Mouse (Mus musculus) mesoderm, embryonic 11.5 days (tissue): ENCODE data around the gene Fosb.

Experiments
- DNase-seq: peaks from one replicate; pipeline ENCODE4 v3.0.0-alpha.2; 2012; ENCODE audit warnings: low read depth, low spot score

The Fosb gene

DNA sequence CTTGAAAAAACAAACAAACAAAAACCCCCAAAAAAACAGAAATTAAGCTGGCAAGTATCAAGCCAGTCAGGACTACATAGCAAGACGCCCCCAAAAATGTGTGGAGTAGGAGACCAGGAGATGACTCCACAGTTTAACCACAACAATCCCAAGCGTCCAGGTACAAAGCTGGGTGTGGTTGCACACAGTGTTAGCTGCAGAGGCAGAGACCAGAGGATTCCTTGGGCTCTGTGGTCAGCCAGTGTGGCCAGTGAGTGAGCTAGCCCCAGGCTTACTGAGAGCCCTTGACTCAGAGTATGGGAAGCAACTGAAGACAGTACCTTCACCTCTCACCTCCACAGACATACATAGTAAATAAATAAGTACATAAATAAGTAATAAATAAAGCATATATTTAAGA lies 22.1 kb upstream of the Fosb start:
- no peak for DNase-seq

DNA sequence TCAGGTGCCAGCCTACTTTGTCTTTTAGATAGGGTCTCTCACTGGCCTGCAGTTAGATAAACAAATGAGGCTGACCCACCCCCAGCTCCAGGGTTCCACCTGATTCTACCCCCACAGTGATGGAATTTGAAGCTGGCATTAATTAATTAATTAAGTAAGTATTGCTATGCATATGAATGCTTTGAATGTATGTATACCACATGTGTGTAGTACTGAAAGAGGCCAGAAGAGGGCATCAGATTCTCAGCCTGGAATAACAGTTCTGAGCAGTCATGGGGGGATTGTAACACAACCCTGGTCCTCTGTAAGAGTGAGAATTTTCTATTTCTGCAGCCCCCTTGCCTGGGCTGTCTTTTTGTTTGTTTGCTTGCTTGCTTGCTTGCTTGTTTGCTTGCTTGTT lies 18.6 kb upstream of the Fosb start:
- DNase-seq: no peak

DNA sequence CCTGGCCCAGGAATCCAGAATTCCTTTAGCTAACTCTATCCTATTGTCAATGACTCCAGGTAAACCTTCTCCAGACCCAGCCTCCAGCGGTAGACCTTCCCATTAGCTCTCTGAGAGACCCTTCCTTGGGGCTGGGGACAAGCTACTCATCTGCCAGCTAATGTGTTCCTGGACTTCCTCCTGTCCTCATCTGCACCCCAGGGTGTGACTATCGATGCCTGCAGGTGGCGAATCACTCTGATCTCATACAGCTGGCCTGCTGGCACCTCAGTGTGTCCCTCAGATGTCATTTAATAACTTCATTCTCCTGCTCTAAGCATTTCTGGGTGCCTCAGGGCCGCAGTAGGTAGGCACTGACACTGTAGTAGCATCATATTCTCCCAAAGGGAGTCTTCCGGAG lies 17.9 kb upstream of the Fosb start:
- no peak for DNase-seq

DNA sequence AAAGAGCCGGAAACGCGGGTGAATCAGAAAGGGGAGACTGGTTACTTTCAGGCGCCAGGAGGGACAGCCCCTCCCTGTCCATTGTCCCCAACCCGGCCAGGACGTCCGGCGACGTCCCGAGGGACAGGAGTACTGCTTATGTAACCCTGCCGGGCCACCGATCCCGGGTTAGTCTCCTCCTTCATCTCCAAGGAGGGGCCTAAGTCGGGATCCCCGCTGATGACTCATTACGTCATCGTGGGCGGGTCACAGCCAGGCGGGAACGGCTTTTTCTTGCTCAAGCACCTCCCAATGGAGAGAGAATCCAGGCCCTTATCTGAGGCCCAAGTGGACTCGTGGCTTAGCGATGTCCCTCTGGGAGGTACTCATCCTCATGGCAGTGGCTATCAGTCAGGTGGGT lies 17.3 kb upstream of the Fosb start:
- DNase-seq: peak; percentile 91

DNA sequence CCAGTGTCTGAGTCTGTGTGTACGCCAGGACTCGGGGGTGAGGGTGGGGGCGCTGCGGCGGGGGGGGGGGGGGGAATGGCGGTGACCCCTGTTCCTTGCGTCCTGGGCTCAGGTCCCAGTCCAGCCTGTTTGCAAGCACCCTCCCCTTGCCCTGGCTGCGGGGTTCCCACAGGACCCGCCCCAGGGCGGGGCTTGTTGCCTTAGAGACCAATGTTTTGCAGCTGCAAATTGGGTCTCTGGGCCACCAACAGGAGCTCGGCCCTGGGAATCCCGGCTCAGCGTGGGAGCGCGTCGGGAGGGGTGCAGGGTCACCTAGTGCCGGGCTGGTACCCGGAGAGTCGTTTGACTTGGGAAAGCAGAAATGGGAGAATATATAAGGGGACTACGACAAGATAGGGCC lies 16.5 kb upstream of the Fosb start:
- peak; percentile 91 for DNase-seq

DNA sequence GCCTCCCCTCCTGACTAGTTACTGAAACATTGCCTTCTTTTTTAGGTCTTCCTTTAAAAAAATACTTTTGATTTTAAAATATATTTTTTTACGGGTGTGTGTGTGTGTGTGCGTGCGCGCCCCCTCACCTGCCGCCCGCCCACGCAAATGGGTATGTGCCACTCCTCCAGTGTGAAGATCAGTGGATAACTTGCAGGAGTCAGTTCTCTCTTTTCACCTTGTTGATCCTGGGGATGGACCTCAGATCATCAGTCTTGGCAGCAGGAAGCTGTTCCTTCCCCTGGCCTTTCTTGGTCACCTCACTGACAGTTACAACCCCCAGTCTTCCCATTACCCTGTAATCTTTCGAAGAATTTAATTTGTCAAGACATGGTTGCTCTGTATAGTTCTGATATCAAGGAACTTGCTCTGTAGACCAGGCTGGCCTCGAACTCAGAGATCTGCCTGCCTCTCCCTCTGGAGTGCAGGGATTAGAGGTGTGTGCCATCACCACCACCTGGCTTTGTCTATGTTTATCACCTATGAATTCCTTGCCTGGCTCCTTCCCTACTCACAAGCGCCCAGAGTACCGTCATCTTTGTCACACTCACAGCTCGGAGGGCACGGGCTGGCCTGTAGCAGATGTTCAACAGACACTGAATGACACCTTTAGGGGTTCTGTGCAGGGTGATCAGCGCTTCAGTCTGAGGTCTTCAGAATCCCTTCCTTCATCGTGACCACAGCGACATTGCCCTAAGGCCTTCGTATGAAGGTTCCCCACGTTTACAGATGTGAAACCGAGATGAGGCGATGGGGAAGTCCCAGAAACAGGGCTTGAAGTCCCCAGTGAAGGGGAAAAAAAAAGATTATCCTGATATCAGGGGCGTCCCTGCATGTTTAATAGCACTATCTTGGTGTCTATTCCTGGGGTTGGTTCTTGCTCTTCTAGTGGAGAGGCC lies 15.7 kb upstream of the Fosb start:
- no peak for DNase-seq

DNA sequence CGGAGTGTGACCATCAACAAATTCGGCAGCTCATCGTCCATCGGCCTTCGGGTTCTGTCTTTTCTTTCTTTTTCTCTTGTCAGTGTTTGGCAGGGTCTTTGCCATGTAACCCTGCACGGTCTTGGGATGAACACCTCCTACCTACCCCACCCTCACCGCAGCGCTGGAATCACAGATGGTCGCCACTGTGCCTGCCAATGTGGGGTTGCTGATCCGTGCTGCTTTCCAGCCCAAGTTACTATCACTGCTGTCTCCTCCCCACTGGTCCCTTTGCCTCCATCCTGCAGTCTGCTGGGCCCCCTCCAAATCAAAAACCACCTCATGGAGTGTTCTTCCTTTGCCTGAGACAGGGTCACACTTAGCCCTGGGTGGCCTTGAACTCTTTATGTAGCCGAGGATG lies 14.4 kb upstream of the Fosb start:
- DNase-seq: no peak

DNA sequence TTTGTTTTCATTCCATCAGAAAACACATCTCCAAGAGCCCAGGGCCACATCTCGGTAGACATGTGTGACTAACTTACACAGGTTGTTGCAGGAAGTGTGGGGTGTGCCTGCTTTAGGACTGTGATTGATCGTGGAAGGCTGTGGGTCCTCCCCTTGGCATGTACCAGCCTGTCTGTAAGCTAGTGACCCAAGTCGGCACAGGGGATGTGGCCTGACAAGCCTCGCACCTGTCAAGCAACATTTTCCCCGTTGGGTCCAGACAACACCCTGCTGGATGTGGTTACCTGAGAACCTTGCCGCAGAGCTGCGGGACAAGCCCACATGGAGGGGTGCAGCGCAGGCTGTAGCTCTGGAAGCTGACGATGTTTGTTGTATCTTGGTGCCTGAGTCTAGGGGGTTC lies 12.6 kb upstream of the Fosb start:
- DNase-seq: no peak

DNA sequence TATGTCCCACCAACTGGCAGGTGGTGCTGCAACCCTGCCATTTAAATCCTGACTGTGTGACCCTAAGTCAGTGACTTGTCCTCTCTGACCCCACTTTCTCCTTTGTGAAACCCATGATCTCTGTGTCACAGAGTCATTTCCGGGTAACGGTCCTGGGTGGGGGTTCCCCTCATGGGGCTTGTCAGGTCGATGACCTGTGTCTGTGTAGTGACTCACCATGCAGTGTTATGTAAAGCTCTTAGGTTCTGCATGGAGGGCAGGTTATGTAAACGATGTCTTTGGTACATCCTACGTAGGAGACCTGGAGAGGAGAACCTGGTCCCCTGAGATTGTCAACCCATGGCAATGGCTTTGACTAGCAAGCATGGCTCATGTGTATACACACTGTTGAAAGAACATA lies 11.6 kb upstream of the Fosb start:
- DNase-seq: no peak

DNA sequence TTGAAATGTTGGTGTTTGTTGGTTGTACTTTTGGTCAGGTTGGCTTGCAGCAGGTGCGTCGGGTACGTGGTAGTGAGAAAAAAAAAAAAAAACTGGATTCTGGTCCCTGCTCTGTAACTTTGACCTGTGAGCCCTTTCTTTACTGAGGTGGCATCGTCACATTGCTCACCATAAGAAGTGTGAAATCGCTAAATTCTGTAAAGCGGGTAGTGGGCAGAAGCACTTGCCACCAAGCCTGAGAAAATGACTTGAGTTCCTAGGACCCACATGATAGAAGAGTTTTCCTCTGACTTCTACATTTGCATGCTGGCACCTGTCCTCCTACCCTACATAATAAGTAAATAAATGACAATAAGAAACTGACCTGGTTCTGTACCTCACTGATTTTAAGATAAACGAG lies 10.8 kb upstream of the Fosb start:
- DNase-seq: no peak

DNA sequence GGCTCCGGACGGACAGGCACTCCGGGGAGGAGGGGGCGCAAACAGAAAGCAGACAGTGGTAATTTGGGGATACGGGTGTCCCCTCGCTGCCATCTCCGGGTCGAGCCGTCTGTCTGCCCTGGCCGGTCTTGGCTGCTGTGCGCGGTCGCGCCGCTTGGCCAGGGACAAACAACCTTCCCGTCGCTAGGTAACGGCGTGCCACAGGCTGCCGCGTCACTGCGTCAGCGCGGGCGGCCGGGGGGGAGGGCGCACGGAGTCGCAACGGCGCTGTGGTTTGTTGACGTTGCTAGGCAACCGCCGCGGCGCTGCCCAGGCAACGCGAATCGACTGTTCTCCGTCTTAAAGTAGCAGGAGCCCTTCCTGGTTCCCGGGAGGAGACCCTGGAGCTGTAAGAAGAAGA lies 10.1 kb upstream of the Fosb start:
- DNase-seq: peak; percentile 98

DNA sequence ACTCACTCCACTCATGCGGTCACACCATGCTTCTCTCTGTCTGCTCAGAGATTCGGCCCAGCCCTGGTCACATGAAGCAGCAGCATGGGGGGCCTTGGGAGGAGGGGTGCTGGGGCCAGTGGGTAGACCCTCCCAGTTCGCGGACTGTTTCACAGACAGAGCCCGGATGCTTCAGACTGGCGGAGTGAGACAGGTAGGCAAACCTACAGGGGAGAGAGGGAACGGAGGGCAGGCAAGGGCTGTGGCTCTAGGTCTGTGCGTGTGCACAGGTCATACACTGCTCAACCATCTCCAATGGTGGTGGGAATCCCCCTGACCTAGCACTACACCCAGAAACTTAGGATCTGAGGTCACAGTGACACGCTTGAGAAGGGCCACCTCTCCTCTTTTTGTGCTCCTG lies 9.6 kb upstream of the Fosb start:
- no peak for DNase-seq

DNA sequence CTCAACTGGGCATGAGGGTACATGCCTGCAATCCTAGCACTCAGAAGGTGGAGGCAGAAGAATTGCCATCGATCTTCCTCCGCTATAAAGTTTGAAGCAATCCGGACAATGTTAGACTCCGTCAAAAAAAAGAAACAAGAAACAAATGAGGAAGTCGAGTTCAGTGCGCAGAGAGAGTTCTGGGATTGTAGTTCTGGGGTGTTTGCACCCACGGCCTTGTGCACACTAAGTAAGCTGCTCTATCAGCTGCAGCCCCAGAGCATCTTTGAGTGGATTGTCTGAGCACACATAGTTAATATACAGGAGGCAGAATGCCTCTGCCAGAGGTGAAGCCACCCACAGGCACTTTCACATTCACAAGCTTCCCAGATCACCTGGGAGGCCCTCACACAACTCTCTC lies 8.8 kb upstream of the Fosb start:
- DNase-seq: no peak

DNA sequence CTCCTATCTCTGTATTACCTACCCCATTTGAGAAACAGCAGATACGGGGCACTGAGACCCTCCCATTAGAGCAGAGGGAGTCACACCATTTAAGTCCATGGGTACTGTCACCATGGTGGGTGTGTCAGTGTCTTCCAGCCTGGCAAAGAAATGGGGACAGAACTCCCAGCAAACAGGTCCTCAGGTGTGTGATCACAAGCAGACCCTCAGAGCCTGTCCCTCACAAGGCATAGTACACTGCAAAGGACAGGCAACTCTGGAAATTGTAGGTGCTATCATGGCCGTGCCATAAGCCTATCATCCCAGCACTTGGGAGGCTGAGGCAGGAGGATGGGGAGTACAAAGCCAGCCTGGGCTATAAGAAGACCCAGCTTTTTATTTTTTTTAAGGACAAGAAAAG lies 8.3 kb upstream of the Fosb start:
- no peak for DNase-seq

DNA sequence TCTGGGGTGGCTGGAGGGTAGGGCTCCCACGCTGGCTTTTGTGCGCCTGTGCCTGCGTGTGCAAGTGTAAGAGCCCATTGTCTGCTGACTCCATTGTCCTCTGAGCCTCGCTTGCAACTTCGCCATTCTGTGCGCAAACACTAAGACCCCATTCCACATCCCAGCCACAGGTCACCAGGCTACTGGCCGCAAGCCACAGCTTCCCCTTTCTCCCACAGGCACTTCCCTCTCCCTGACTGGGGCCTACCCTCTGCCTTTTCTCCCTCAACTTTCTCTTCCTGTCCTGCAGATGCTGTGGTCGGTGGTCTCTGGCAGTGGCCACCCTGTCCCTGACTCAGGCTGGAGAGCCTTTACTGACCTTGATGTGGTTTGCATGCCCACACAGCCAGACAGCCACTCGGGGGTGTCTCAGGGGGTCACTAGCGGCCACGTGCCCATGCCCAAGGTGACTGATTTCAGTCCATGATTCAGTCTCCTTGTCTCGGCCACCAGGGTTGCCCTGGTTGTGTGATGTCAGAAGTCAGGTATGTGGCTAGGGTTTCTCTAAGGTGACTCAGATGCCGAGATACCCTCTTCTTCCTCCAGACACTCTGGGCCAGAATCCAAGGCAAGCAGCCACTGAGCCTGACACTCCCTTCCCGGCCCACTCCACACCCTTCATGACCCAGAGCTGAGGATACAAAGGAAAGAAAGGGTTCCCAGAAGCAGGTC lies 6.8 kb upstream of the Fosb start:
- DNase-seq: no peak

DNA sequence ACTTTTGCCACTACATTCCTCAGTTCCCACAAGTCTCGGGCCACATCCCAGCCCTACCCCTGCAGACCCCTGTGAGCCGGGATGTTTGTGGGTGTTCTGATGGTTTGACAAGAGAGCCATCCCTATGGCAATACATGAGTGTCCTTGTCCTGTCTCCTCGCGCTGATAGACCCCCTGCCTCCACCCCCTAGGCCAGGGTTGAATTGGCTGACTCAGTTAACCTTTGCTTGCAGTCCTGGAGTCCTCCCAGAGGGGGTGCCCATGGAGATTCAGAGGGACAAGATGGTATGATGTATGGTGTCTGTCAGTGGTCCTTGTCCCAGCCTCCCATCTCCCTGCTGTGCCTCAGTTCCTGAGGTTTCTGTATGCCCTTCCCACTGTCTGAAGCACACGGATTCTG lies 4.2 kb upstream of the Fosb start:
- no peak for DNase-seq

DNA sequence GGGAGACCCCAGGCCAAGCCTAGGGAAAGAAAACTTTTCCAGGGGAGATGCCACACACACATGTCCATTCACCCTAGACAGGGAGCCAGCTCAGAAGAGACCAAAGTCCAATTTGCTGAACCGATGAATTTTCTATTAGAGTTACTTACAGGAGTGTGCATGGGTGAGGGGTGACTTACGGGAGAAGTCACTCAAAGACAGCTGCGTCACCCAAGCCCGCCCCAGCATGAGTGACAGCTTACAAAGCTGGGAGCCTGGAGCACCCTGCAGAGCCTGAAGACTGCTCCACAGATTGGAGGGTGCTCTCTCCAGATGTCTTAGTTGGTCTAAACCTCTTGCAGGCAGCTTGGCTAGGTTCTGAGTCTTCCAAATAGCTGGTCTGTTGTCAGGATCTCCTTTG lies 2.1 kb upstream of the Fosb start:
- DNase-seq: no peak

DNA sequence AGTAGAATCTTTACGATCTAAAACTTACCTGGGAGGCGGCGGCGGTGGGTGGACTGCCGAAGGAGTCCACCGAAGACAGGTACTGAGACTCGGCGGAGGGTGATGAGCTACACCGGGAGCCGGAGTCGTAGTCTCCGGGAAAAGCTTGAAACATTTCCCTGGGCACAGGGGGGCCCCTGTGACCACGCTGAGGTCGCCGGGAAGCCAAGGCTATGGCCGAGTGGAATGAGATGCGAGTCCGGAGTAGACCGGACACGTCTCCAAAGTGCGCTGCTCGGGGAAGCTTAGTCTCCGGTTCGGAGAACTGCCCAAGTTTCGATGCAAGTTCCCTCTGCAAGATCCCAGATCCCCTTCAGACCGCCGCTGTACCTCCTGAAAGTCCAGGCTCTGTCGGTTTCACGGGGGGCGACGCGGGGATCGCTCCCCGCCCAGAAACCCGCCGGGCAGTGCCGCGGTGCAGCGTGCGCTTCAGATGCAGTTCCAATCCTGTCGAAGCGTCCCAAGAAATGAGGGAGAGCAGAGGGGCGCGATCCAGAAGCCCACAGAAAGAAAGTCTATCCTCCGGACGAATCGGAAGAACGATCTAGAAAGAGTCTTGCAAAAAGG lies 470 bp downstream of the Fosb start:
- no peak for DNase-seq

DNA sequence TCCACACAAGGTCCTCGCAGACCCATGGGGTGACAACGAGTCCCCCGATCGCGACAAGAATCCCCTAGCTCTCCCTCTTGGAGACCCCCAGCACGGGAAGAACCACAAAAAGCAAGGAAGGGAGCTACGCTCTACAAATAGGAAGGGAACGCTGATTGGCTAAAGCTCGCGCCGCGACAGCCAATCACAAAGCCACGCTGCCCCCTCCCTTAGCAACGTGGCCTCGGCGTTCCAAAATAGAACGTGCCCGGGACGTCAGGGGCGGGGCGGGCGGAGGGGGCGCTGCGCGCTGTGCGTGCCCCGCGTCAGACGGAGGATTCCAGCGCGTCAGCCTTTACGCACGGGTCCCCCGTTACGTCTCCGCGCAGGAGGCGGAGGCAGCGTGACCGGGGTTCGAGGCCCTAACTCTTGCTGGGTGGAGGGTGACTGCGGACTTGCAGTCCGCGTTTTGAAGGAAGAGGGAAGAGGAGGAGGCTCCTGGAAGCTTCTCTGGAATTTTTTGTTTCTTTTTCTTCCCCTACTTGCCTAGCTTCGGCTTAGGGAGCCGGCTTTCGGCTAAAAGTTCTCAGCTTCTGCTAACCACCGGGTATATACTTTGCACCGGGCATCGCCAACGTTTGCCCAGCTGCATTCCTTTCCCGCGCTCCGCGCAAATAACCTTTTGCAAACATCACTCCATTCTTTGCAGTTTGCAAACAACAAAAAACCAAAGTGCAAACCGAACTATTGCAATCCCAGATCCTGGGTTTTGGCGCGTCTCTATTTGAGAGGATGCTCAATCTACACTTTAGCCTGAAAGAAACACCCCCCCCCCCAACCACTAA lies 1.2 kb downstream of the Fosb start:
- peak; percentile 96 for DNase-seq

DNA sequence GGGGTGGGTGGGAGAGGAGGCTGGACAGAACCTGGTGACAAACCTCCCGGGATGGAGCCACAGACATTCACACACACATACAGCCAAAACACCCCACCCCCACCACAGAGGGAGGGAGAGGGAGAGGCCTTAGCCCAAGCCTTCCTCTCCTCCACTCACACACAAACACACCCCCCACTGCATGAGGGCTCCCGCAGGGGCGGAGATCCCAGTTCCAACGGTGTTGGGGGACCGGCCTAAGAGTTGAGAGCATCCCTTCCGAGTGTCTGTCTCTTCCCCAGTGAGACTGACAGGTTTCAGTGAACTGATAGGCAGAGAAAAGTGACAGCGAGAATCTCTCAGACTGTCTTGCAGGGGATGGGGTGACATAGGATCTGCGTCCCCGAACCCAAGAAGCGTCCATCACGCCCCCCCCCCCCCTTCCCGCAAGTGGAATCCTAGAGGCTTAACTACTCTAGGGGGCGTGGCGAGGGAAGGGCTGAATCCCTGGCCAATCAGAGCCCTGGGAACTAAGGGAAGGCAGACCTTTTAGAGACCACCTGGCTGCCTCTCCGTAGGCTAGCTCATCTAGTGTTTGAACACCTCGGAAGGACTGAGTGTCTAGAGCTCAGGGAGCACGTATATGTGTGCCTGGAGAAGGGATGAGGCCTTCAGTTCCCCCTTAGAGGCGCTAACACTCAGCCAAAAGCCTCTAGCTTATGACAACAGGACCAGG lies 2.0 kb downstream of the Fosb start:
- peak; percentile 74 for DNase-seq
